Mouse (Mus musculus) ES-E14 (cell line): ENCODE measurements around the gene Ccdc146.

ENCODE experiments used
- CHD2 ChIP-seq: IDR thresholded peaks from 2 replicates; pipeline ENCODE4 v1.6.1; 2014; ENCODE audit warnings: mild to moderate bottlenecking, low read depth, low read length, inconsistent platforms
- HCFC1 ChIP-seq: IDR thresholded peaks from 2 replicates; pipeline ENCODE4 v1.6.1; 2012; ENCODE audit warnings: low read length, inconsistent platforms, borderline replicate concordance; ENCODE audit not compliant: insufficient read depth
- MAFK ChIP-seq: IDR thresholded peaks from 2 replicates; pipeline ENCODE4 v1.6.1; 2014; ENCODE audit warnings: mild to moderate bottlenecking, low read depth, low read length, inconsistent platforms; ENCODE audit not compliant: insufficient read depth
- ZC3H11A ChIP-seq: IDR thresholded peaks from 2 replicates; pipeline ENCODE4 v1.6.1; 2012; ENCODE audit warnings: low read depth, mild to moderate bottlenecking, inconsistent platforms, low read length, borderline replicate concordance
- ZNF384 ChIP-seq: IDR thresholded peaks from 2 replicates; pipeline ENCODE4 v1.6.1; 2012; ENCODE audit warnings: low read depth, low read length, inconsistent platforms

DNA sequence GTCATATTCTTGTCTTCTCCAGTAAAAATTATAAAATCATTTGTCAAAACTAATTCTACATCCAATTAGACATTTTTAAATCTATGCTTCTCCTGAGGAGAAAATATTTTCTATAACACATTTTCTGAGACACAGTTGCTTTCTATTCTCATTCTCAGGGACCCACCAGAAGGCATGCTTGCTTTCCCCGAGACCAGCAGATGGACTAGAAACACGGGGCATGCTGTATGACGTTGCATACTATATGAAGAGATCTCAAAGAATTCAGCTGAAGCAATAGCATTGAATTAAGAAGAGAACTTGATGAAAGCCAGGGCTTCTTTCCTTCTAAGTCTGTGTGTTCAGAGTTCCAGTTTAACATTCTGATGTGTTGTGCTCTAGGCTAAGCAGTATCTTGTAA, 109.8 kb downstream of the Ccdc146 start:
- no peak for TF ChIP-seq ZC3H11A
- no peak for TF ChIP-seq CHD2
- no peak for TF ChIP-seq HCFC1
- no peak for TF ChIP-seq MAFK
- TF ChIP-seq ZNF384: no peak
